Mouse (Mus musculus): ENCODE results near the gene Atic. TPM values are rescaled to one million over a fixed set of nuclear protein-coding genes. Genes with fewer than 3 reads are reported as not detected.

Atic gene
- polyA plus RNA-seq, 1 experiment, result 28.1 TPM

- DNase-seq (ENCODE audit: low read depth), result no peak
Observed at GRCm38 (mm10) chr1:71594268-71594667, 37.3 kb downstream of the Atic start.

GRCm38 (mm10) chr1:71595365-71595764 lies 38.4 kb downstream of the Atic start:
- no peak for DNase-seq (ENCODE audit: low read depth)

- no peak for DNase-seq (ENCODE audit: low read depth)
Observed at GRCm38 (mm10) chr1:71605751-71606150, 48.8 kb downstream of the Atic start.

GRCm38 (mm10) chr1:71606600-71607325 lies 49.8 kb downstream of the Atic start:
- no peak for DNase-seq (ENCODE audit: low read depth)

GRCm38 (mm10) chr1:71609057-71609775 lies 52.3 kb downstream of the Atic start:
- no peak for DNase-seq (ENCODE audit: low read depth)

GRCm38 (mm10) chr1:71609916-71610315 lies 53.0 kb downstream of the Atic start:
- DNase-seq (ENCODE audit: low read depth), result no peak

GRCm38 (mm10) chr1:71612256-71612655 lies 55.3 kb downstream of the Atic start:
- DNase-seq (ENCODE audit: low read depth), result no peak

GRCm38 (mm10) chr1:71614545-71615246 lies 57.7 kb downstream of the Atic start:
- no peak for DNase-seq (ENCODE audit: low read depth)

- DNase-seq (ENCODE audit: low read depth), result no peak
Observed at GRCm38 (mm10) chr1:71621526-71621925, 64.6 kb downstream of the Atic start.

GRCm38 (mm10) chr1:71623625-71624024 lies 66.7 kb downstream of the Atic start:
- no peak for DNase-seq (ENCODE audit: low read depth)

Other genes starting within 250 kb of the Atic start
- not detected in 2 replicates for gene Abca12, start 142.2 kb upstream of the Atic start, polyA plus RNA-seq (2012; rRNA removed)
- gene Fn1, start 96.0 kb downstream of the Atic start, polyA plus RNA-seq (2012; rRNA removed), result 126 and 131 TPM in 2 replicates

Data from gonadal fat pad, adult 2 months (tissue).